Mouse (Mus musculus): ENCODE data around the gene Med17.

Gene Med17

GRCm38 (mm10) chr9:15279649-15280490 is at the start of gene Med17:
TSS of gene Med17 (minus strand) at chr9:15279931.
- TF ChIP-seq GATA4 (IDR thresholded peaks at IDR 0.05; ENCODE audit: insufficient replicate concordance, low read length): peak; percentile 69; the same call in 1 of the 2 replicates

GRCm38 (mm10) chr9:15318170-15318742 is 38.5 kb upstream of the Med17 start:
- no peak for TF ChIP-seq GATA4 (IDR thresholded peaks at IDR 0.05; ENCODE audit: insufficient replicate concordance, low read length)

- no peak for TF ChIP-seq GATA4 (IDR thresholded peaks at IDR 0.05; ENCODE audit: insufficient replicate concordance, low read length)
Observed at GRCm38 (mm10) chr9:15317223-15318169, 37.8 kb upstream of the Med17 start.

GRCm38 (mm10) chr9:15314619-15315018 is 34.9 kb upstream of the Med17 start:
- no peak for TF ChIP-seq GATA4 (IDR thresholded peaks at IDR 0.05; ENCODE audit: insufficient replicate concordance, low read length)

- no peak for TF ChIP-seq GATA4 (IDR thresholded peaks at IDR 0.05; ENCODE audit: insufficient replicate concordance, low read length)
Observed at GRCm38 (mm10) chr9:15313633-15314032, 33.9 kb upstream of the Med17 start.

GRCm38 (mm10) chr9:15312054-15312735 is 32.5 kb upstream of the Med17 start:
- TF ChIP-seq GATA4 (IDR thresholded peaks at IDR 0.05; ENCODE audit: insufficient replicate concordance, low read length): no peak

- no peak for TF ChIP-seq GATA4 (IDR thresholded peaks at IDR 0.05; ENCODE audit: insufficient replicate concordance, low read length)
Observed at GRCm38 (mm10) chr9:15310179-15310578, 30.4 kb upstream of the Med17 start.

- no peak for TF ChIP-seq GATA4 (IDR thresholded peaks at IDR 0.05; ENCODE audit: insufficient replicate concordance, low read length)
Observed at GRCm38 (mm10) chr9:15309425-15309824, 29.7 kb upstream of the Med17 start.

- no peak for TF ChIP-seq GATA4 (IDR thresholded peaks at IDR 0.05; ENCODE audit: insufficient replicate concordance, low read length)
Observed at GRCm38 (mm10) chr9:15308254-15308653, 28.5 kb upstream of the Med17 start.

GRCm38 (mm10) chr9:15307257-15307656 is 27.5 kb upstream of the Med17 start:
- TF ChIP-seq GATA4 (IDR thresholded peaks at IDR 0.05; ENCODE audit: insufficient replicate concordance, low read length): no peak

GRCm38 (mm10) chr9:15306398-15307119 is 26.8 kb upstream of the Med17 start, which contains the start of gene 4931406C07Rik:
TSS of gene 4931406C07Rik (minus strand) at chr9:15306448.
- TF ChIP-seq GATA4 (IDR thresholded peaks at IDR 0.05; ENCODE audit: insufficient replicate concordance, low read length): no peak

GRCm38 (mm10) chr9:15305503-15306397 is 26.0 kb upstream of the Med17 start, which contains the start of gene Taf1d:
TSS of gene Taf1d (plus strand) at chr9:15306214.
- peak; percentile 32; the same call in 1 of the 2 replicates for TF ChIP-seq GATA4 (IDR thresholded peaks at IDR 0.05; ENCODE audit: insufficient replicate concordance, low read length)

GRCm38 (mm10) chr9:15302881-15303280 is 23.1 kb upstream of the Med17 start:
- TF ChIP-seq GATA4 (IDR thresholded peaks at IDR 0.05; ENCODE audit: insufficient replicate concordance, low read length): no peak
